Mouse (Mus musculus) limb, embryonic 10.5 days (tissue): Measurements from ENCODE around the gene Teddm2. TPM values are rescaled to one million over a fixed set of nuclear protein-coding genes. Genes with fewer than 3 reads are reported as not detected.

Experiments used
- DNase-seq: peaks from one replicate; pipeline ENCODE4 v3.0.0-alpha.2; 2017; ENCODE audit warnings: low spot score
- H3K27ac ChIP-seq: fragments of 300-500 bp; sonication (generic); 2 replicates; pipeline ENCODE4 v1.5.1; 2016; ENCODE audit warnings: mild to moderate bottlenecking
- H3K27me3 ChIP-seq: fragments of 300-500 bp; sonication (generic); 2 replicates; pipeline ENCODE4 v1.6.1; 2016; ENCODE audit warnings: low read depth, mild to moderate bottlenecking; ENCODE audit not compliant: poor library complexity, severe bottlenecking
- H3K36me3 ChIP-seq: fragments of 300-500 bp; sonication (generic); 2 replicates; pipeline ENCODE4 v1.6.1; 2016; ENCODE audit warnings: mild to moderate bottlenecking, moderate library complexity
- H3K4me1 ChIP-seq: fragments of 300-500 bp; sonication (generic); 2 replicates; pipeline ENCODE4 v1.6.1; 2016
- H3K4me3 ChIP-seq: fragments of 300-500 bp; sonication (generic); 2 replicates; pipeline ENCODE4 v1.5.1; 2016; ENCODE audit warnings: mild to moderate bottlenecking, moderate library complexity
- H3K9me3 ChIP-seq: fragments of 300-500 bp; sonication (generic); replicated peaks from 2 replicates; pipeline ENCODE4 v1.6.1; 2016; ENCODE audit warnings: mild to moderate bottlenecking
- WGBS: fragments of 180-500 bp; shearing (Covaris S2); methylation state at CpG from one replicate; pipeline ENCODE4 v1.1.7; 2016; 5-methylcytosine and 5-hydroxymethylcytosine counted together
- microRNA-seq: library from miRNA; unstranded; fragments of <30 nt; microRNA quantifications from one replicate; pipeline ENCODE4, GENCODE M21; 2017
- polyA plus RNA-seq: library from polyadenylated mRNA; unstranded; fragments of >200 nt; fragmentation: Nextera tagmentation; extraction: Ambion mirVana; gene quantifications from 2 replicates; pipeline ENCODE4 v1.2.1, GENCODE M21; 2016

The Teddm2 gene
- polyA plus RNA-seq, 1 experiment from 2014 or later, result 0.74 TPM

GRCm38 (mm10) chr1:153846420-153846819, 53.6 kb downstream of the Teddm2 start:
- Histone ChIP-seq H3K4me1 (peaks cover 7% of the 10 kb centered on the region; the same call in 1 of the 2 replicates), H3K4me3 (no peak overlapping the region), H3K27ac (no peak overlapping the region), H3K36me3 (no peaks in the 10 kb centered on the region), H3K27me3 (no peaks in the 10 kb centered on the region), H3K9me3 (no peaks in the 10 kb centered on the region)
- no peak for DNase-seq
- WGBS, result 94% methylated on average over 7 of the region's 7 CpGs

GRCm38 (mm10) chr1:153844042-153844441, 56.0 kb downstream of the Teddm2 start, which contains the start of gene Rgsl1:
Gene Rgsl1, minus strand, starts transcription at chr1:153844142.
- Histone ChIP-seq H3K4me3 (no peak within 1 kb of the TSS), H3K27ac (no peak within 1 kb of the TSS), H3K27me3 (no peaks in the 10 kb centered on the region), H3K4me1 (peaks cover 8% of the 10 kb centered on the region; the same call in 1 of the 2 replicates), H3K9me3 (no peaks in the 10 kb centered on the region), H3K36me3 (no peaks in the 10 kb centered on the region)
- no peak for DNase-seq
- WGBS, result 96% methylated on average over 8 of the region's 8 CpGs

GRCm38 (mm10) chr1:153842121-153842740, 57.8 kb downstream of the Teddm2 start:
- Histone ChIP-seq H3K27ac (no peak overlapping the region), H3K4me1 (peaks cover 8% of the 10 kb centered on the region; the same call in 1 of the 2 replicates), H3K36me3 (no peaks in the 10 kb centered on the region), H3K9me3 (no peaks in the 10 kb centered on the region), H3K27me3 (no peaks in the 10 kb centered on the region), H3K4me3 (no peak overlapping the region)
- 92% methylated on average over 11 of the region's 11 CpGs for WGBS
- no peak for DNase-seq

GRCm38 (mm10) chr1:153836036-153836435, 64.0 kb downstream of the Teddm2 start:
- no peak overlapping the region for H3K4me3 ChIP-seq
- H3K27me3 ChIP-seq, result no peaks in the 10 kb centered on the region
- 84% methylated on average over 4 of the region's 4 CpGs for WGBS
- no peaks in the 10 kb centered on the region for H3K4me1 ChIP-seq
- H3K27ac ChIP-seq, result no peak overlapping the region
- no peaks in the 10 kb centered on the region for H3K36me3 ChIP-seq
- no peak for DNase-seq
- no peaks in the 10 kb centered on the region for H3K9me3 ChIP-seq

GRCm38 (mm10) chr1:153830746-153831145, 69.3 kb downstream of the Teddm2 start:
- Histone ChIP-seq H3K27ac (no peak overlapping the region), H3K36me3 (no peaks in the 10 kb centered on the region), H3K4me3 (no peak overlapping the region), H3K4me1 (no peaks in the 10 kb centered on the region), H3K27me3 (no peaks in the 10 kb centered on the region), H3K9me3 (no peaks in the 10 kb centered on the region)
- WGBS, result 75% methylated on average over 4 of the region's 4 CpGs
- DNase-seq, result no peak

GRCm38 (mm10) chr1:153820216-153820615, 79.8 kb downstream of the Teddm2 start:
- 85% methylated on average over 3 of the region's 3 CpGs for WGBS
- no peak for DNase-seq
- no peaks in the 10 kb centered on the region for H3K4me1 ChIP-seq
- no peaks in the 10 kb centered on the region for H3K27me3 ChIP-seq
- no peak overlapping the region for H3K27ac ChIP-seq
- no peaks in the 10 kb centered on the region for H3K36me3 ChIP-seq
- H3K4me3 ChIP-seq, result no peak overlapping the region
- H3K9me3 ChIP-seq, result no peaks in the 10 kb centered on the region

GRCm38 (mm10) chr1:153814278-153814677, 85.8 kb downstream of the Teddm2 start:
- WGBS, result 64% methylated on average over 2 of the region's 2 CpGs

GRCm38 (mm10) chr1:153807390-153807993, 92.5 kb downstream of the Teddm2 start:
- no peaks in the 10 kb centered on the region for H3K36me3 ChIP-seq
- H3K4me3 ChIP-seq, result no peak overlapping the region
- no peak overlapping the region for H3K27ac ChIP-seq
- DNase-seq, result peak; percentile 38
- no peaks in the 10 kb centered on the region for H3K4me1 ChIP-seq
- WGBS, result 52% methylated on average over 13 of the region's 13 CpGs
- H3K9me3 ChIP-seq, result no peaks in the 10 kb centered on the region
- no peaks in the 10 kb centered on the region for H3K27me3 ChIP-seq

More at GRCm38 (mm10) chr1:153814278-153814677, 85.8 kb downstream of the Teddm2 start:
- H3K4me1 ChIP-seq, result no peaks in the 10 kb centered on the region
- no peaks in the 10 kb centered on the region for H3K36me3 ChIP-seq
- H3K9me3 ChIP-seq, result no peaks in the 10 kb centered on the region
- no peak overlapping the region for H3K4me3 ChIP-seq
- no peaks in the 10 kb centered on the region for H3K27me3 ChIP-seq
- no peak for DNase-seq
- no peak overlapping the region for H3K27ac ChIP-seq

- Histone ChIP-seq H3K36me3 (no peaks in the 10 kb centered on the region), H3K4me1 (no peaks in the 10 kb centered on the region), H3K9me3 (no peaks in the 10 kb centered on the region), H3K27me3 (no peaks in the 10 kb centered on the region), H3K4me3 (no peak overlapping the region), H3K27ac (no peak overlapping the region)
- WGBS, result 88% methylated on average over 8 of the region's 8 CpGs
- DNase-seq, result no peak
These were observed 96.5 kb downstream of the Teddm2 start for GRCm38 (mm10) chr1:153803530-153803929.

- no peaks in the 10 kb centered on the region for H3K9me3 ChIP-seq
- no peaks in the 10 kb centered on the region for H3K36me3 ChIP-seq
- H3K4me3 ChIP-seq, result no peak overlapping the region
- H3K27ac ChIP-seq, result no peak overlapping the region
- H3K27me3 ChIP-seq, result no peaks in the 10 kb centered on the region
- DNase-seq, result no peak
- WGBS, result 91% methylated on average over 7 of the region's 7 CpGs
- no peaks in the 10 kb centered on the region for H3K4me1 ChIP-seq
These were observed 97.3 kb downstream of the Teddm2 start for GRCm38 (mm10) chr1:153802691-153803090.

Small RNA genes within 50 kb of the gene (microRNA-seq; reads per million reads assigned to microRNA genes)
- 17.9 reads per million, percentile 27 among the genes with 10 or more reads in this experiment for gene Mir8114

Other genes starting within 250 kb of the Teddm2 start
- 0.28 and 0.61 TPM in 2 replicates for gene Rgs8, start 247.2 kb downstream of the Teddm2 start, polyA plus RNA-seq
- 3.1 and 6.0 TPM in 2 replicates for gene Rgs16, start 159.9 kb downstream of the Teddm2 start, polyA plus RNA-seq
- 4.0 and 8.2 TPM in 2 replicates for gene Rnasel, start 150.8 kb downstream of the Teddm2 start, polyA plus RNA-seq
- gene Rgsl1, start 56.1 kb downstream of the Teddm2 start, polyA plus RNA-seq, result not detected in 2 replicates
- gene Teddm1b, start 25.9 kb downstream of the Teddm2 start, polyA plus RNA-seq, result 0.64 and 2.1 TPM in 2 replicates
- not detected in 2 replicates for gene Teddm1a, start 8.5 kb downstream of the Teddm2 start, polyA plus RNA-seq
- gene Glul, start 284 bp downstream of the Teddm2 start, polyA plus RNA-seq, result 122 and 125 TPM in 2 replicates